Mouse (Mus musculus) CH12.LX (cell line): ENCODE data around the gene Smyd4.

Experiments
- CTCF ChIP-seq, 2 experiments: IDR thresholded peaks in 1 of 2; conservative IDR thresholded peaks in 1 of 2; 2 replicates each; pipeline ENCODE4 v1.5.1; 2011 to 2012; ENCODE audit warnings: low read depth in 2 of 2, low read length in 2 of 2, improper control_type of control experiment in 1 of 2, inconsistent platforms in 1 of 2, mild to moderate bottlenecking in 1 of 2, moderate library complexity in 1 of 2
- ETS1 ChIP-seq: conservative IDR thresholded peaks from 2 replicates; pipeline ENCODE4 v1.6.1; 2012; ENCODE audit warnings: low read depth, mild to moderate bottlenecking, inconsistent platforms, low read length, improper control_type of control experiment, moderate library complexity
- GABPA ChIP-seq: IDR thresholded peaks from 2 replicates; pipeline ENCODE4 v1.6.1; 2012; ENCODE audit warnings: low read depth, low read length, improper control_type of control experiment, inconsistent platforms; ENCODE audit not compliant: insufficient replicate concordance
- MXI1 ChIP-seq: IDR thresholded peaks from 2 replicates; pipeline ENCODE4 v1.6.1; 2011; ENCODE audit warnings: mild to moderate bottlenecking, low read depth, low read length, improper control_type of control experiment
- PAX5 ChIP-seq: IDR thresholded peaks from 2 replicates; pipeline ENCODE4 v1.6.1; 2012; ENCODE audit warnings: low read length, inconsistent platforms, mixed read lengths
- POLR2A ChIP-seq: IDR thresholded peaks from 2 replicates; pipeline ENCODE4 v1.6.1; 2011; ENCODE audit warnings: low read depth, mild to moderate bottlenecking, improper control_type of control experiment, low read length

- TF ChIP-seq POLR2A (no peak), CTCF (conservative IDR thresholded peaks at IDR 0.05 in 1 of 2, IDR thresholded peaks at IDR 0.05 in 1 of 2; ENCODE audit: low read depth in 2 of 2, low read length in 2 of 2) (no peak), GABPA (no peak), MXI1 (no peak), ETS1 (no peak), PAX5 (no peak)
Measured at GRCm38 (mm10) chr11:75420810-75421374, 72.7 kb downstream of the Smyd4 start.
